Mouse (Mus musculus) G1E (cell line): ENCODE data around the gene Dnmt3a. TPM values are rescaled to one million over a fixed set of nuclear protein-coding genes. Genes with fewer than 3 reads are reported as not detected.

Source experiments
- ATAC-seq: 2 replicates; pipeline ENCODE4 v1.8.0; 2016; ENCODE audit warnings: mild to moderate bottlenecking; ENCODE audit not compliant: insufficient number of reproducible peaks, poor library complexity, low FRiP score, severe bottlenecking; ENCODE audit errors: extremely low read depth
- DNase-seq: peaks from one replicate; pipeline ENCODE4 v3.0.0; 2012; ENCODE audit warnings: low spot score
- H3K27me3 ChIP-seq: 2 replicates; pipeline ENCODE4 v1.6.1; 2012; ENCODE audit warnings: mild to moderate bottlenecking, low read length, inconsistent platforms; ENCODE audit not compliant: insufficient read depth
- H3K36me3 ChIP-seq: replicated peaks from 2 replicates; pipeline ENCODE3; 2012; ENCODE audit warnings: mild to moderate bottlenecking, inconsistent platforms
- H3K4me1 ChIP-seq: 2 replicates; pipeline ENCODE4 v1.6.1; 2012; ENCODE audit warnings: low read depth, low read length, inconsistent platforms, mixed read lengths; ENCODE audit not compliant: insufficient read depth
- H3K4me3 ChIP-seq: 2 replicates; pipeline ENCODE4 v1.5.1; 2012; ENCODE audit warnings: low read depth, mild to moderate bottlenecking, inconsistent platforms, low read length, moderate library complexity, mixed read lengths
- H3K9me3 ChIP-seq: replicated peaks from 2 replicates; pipeline ENCODE4 v1.6.1; 2012; ENCODE audit warnings: inconsistent platforms
- CTCF ChIP-seq: IDR thresholded peaks from 2 replicates; pipeline ENCODE4 v1.5.1; 2012; ENCODE audit warnings: low read depth, low read length, inconsistent platforms, mixed read lengths
- GATA1 ChIP-seq: IDR thresholded peaks from 2 replicates; pipeline ENCODE4 v1.6.1; 2012; ENCODE audit warnings: borderline replicate concordance, low read length, inconsistent platforms, mixed read lengths
- GATA2 ChIP-seq: IDR thresholded peaks from 2 replicates; pipeline ENCODE4 v1.6.1; 2012; ENCODE audit warnings: low read depth, low read length, inconsistent platforms, borderline replicate concordance
- POLR2AphosphoS5 ChIP-seq: IDR thresholded peaks from 2 replicates; pipeline ENCODE4 v1.6.1; 2012; ENCODE audit warnings: low read depth, low read length, inconsistent platforms; ENCODE audit not compliant: insufficient replicate concordance
- TAL1 ChIP-seq: conservative IDR thresholded peaks from 2 replicates; pipeline ENCODE4 v1.6.1; 2012; ENCODE audit warnings: low read depth, low read length, inconsistent platforms, mixed read lengths
- polyA plus RNA-seq: library from polyadenylated mRNA; stranded (reverse); fragments of >175 nt; gene quantifications from 2 replicates; pipeline ENCODE4 v1.2.3, GENCODE M21; 2012
- total RNA-seq, 2 experiments: library from RNA; stranded (forward) in 1 of 2; stranded (reverse) in 1 of 2; fragments of 200-1000 nt in 1 of 2; fragments of >200 nt in 1 of 2; fragmentation: Nextera tagmentation in 1 of 2; gene quantifications; 2 replicates each; pipeline ENCODE4 v1.2.3; 2014 to 2017

The Dnmt3a gene
- total and polyA plus RNA-seq, 3 experiments, result 0.05 to 1.1 TPM; not detected in 1

- no peaks in the 10 kb centered on the region for H3K36me3 ChIP-seq
- H3K9me3 ChIP-seq, result no peaks in the 10 kb centered on the region
- DNase-seq (no peak), ATAC-seq (no peak)
- no peaks in the 10 kb centered on the region for H3K27me3 ChIP-seq
- TF ChIP-seq GATA2, result no peak
- TF ChIP-seq POLR2AphosphoS5, result no peak
- TF ChIP-seq TAL1, result no peak
- no peak for TF ChIP-seq GATA1
- TF ChIP-seq CTCF, result no peak
- H3K4me3 ChIP-seq, result no peak overlapping the region
- H3K4me1 ChIP-seq, result no peaks in the 10 kb centered on the region
These were observed 35.3 kb downstream of the Dnmt3a start for GRCm38 (mm10) chr12:3841121-3841520.

- no peaks in the 10 kb centered on the region for H3K27me3 ChIP-seq
- no peak for DNase-seq
- TF ChIP-seq GATA1 (no peak), CTCF (no peak), TAL1 (no peak), GATA2 (no peak), POLR2AphosphoS5 (no peak)
- no peaks in the 10 kb centered on the region for H3K36me3 ChIP-seq
- no peak for ATAC-seq
- H3K4me1 ChIP-seq, result no peaks in the 10 kb centered on the region
- no peak overlapping the region for H3K4me3 ChIP-seq
- H3K9me3 ChIP-seq, result no peaks in the 10 kb centered on the region
These were observed 37.0 kb downstream of the Dnmt3a start for GRCm38 (mm10) chr12:3842843-3843242.

- Histone ChIP-seq H3K4me1 (no peaks in the 10 kb centered on the region), H3K9me3 (no peaks in the 10 kb centered on the region), H3K27me3 (no peaks in the 10 kb centered on the region), H3K4me3 (no peak overlapping the region), H3K36me3 (no peaks in the 10 kb centered on the region)
- no peak for DNase-seq
- ATAC-seq, result no peak
- TF ChIP-seq GATA2, result no peak
These were observed 37.6 kb downstream of the Dnmt3a start for GRCm38 (mm10) chr12:3843371-3843861.

GRCm38 (mm10) chr12:3843918-3844317, 38.1 kb downstream of the Dnmt3a start:
- DNase-seq, result no peak
- ATAC-seq, result no peak
- Histone ChIP-seq H3K9me3 (no peaks in the 10 kb centered on the region), H3K27me3 (no peaks in the 10 kb centered on the region), H3K36me3 (no peaks in the 10 kb centered on the region), H3K4me1 (no peaks in the 10 kb centered on the region), H3K4me3 (no peak overlapping the region)
- no peak for TF ChIP-seq GATA1
- TF ChIP-seq GATA2, result no peak
- no peak for TF ChIP-seq CTCF
- no peak for TF ChIP-seq POLR2AphosphoS5
- no peak for TF ChIP-seq TAL1

GRCm38 (mm10) chr12:3844335-3844734, 38.5 kb downstream of the Dnmt3a start:
- H3K4me1 ChIP-seq, result no peaks in the 10 kb centered on the region
- ATAC-seq, result no peak
- no peak overlapping the region for H3K4me3 ChIP-seq
- no peaks in the 10 kb centered on the region for H3K36me3 ChIP-seq
- no peak for TF ChIP-seq GATA2
- no peak for TF ChIP-seq CTCF
- no peak for TF ChIP-seq POLR2AphosphoS5
- TF ChIP-seq GATA1, result no peak
- TF ChIP-seq TAL1, result no peak
- no peaks in the 10 kb centered on the region for H3K9me3 ChIP-seq
- H3K27me3 ChIP-seq, result no peaks in the 10 kb centered on the region
- no peak for DNase-seq

- TF ChIP-seq GATA2, result no peak
- no peak for TF ChIP-seq TAL1
- no peak for TF ChIP-seq GATA1
- no peak for TF ChIP-seq CTCF
- no peak for TF ChIP-seq POLR2AphosphoS5
- Histone ChIP-seq H3K4me1 (no peaks in the 10 kb centered on the region), H3K36me3 (no peaks in the 10 kb centered on the region), H3K4me3 (no peak overlapping the region), H3K27me3 (no peaks in the 10 kb centered on the region), H3K9me3 (no peaks in the 10 kb centered on the region)
- ATAC-seq (no peak), DNase-seq (no peak)
These were observed 43.7 kb downstream of the Dnmt3a start for GRCm38 (mm10) chr12:3849481-3849880.

- ATAC-seq (no peak), DNase-seq (no peak)
- Histone ChIP-seq H3K9me3 (no peaks in the 10 kb centered on the region), H3K27me3 (no peaks in the 10 kb centered on the region), H3K36me3 (no peaks in the 10 kb centered on the region), H3K4me3 (no peak overlapping the region), H3K4me1 (no peaks in the 10 kb centered on the region)
- no peak for TF ChIP-seq POLR2AphosphoS5
- no peak for TF ChIP-seq GATA2
- no peak for TF ChIP-seq CTCF
- no peak for TF ChIP-seq GATA1
- TF ChIP-seq TAL1, result no peak
These were observed 44.4 kb downstream of the Dnmt3a start for GRCm38 (mm10) chr12:3850165-3850564.
